Mouse (Mus musculus): ENCODE results near the gene Zdhhc21. TPM values are rescaled to one million over a fixed set of nuclear protein-coding genes. Genes with fewer than 3 reads are reported as not detected.
A peak's percentile ranks its signal among the peaks of the same experiment; 100 is the strongest.

Gene Zdhhc21
- total RNA-seq (2014; rRNA removed): 50.3 and 55.1 TPM in 2 replicates
- polyA plus RNA-seq (2015; fragmentation: Nextera tagmentation; extraction: Ambion mirVana): 11.5 and 14.8 TPM in 2 replicates

GRCm38 (mm10) chr4:82859131-82860125 is at the start of gene Zdhhc21:
TSS of gene Zdhhc21 (minus strand) at chr4:82859958.
- Histone ChIP-seq H3K9ac (replicated peaks; ENCODE audit: low read length, poor library complexity, severe bottlenecking) (peak within 1 kb of the TSS; percentile 97), H3K36me3 (ENCODE audit: insufficient read depth, low read length) (no peaks in the 10 kb centered on the region), H3K4me3 (ENCODE audit: low read depth, low read length) (peak within 1 kb of the TSS; percentile 81), H3K27me3 (ENCODE audit: insufficient read depth, low read length) (no peaks in the 10 kb centered on the region), H3K4me2 (ENCODE audit: low read depth, low read length, poor library complexity, severe bottlenecking) (peak within 1 kb of the TSS; percentile 83), H3K9me3 (ENCODE audit: low read length) (no peaks in the 10 kb centered on the region), H3K27ac (ENCODE audit: low read depth, low read length) (peak within 1 kb of the TSS; percentile 96), H3K4me1 (ENCODE audit: insufficient read depth, low read length) (peaks cover 6% of the 10 kb centered on the region; the same call in 1 of the 2 replicates)
- TF ChIP-seq CTCF (IDR thresholded peaks at IDR 0.05): peak; percentile 31
- DNase-seq (ENCODE audit: low spot score): peak; percentile 71
- ATAC-seq (ENCODE audit: low FRiP score): peak; percentile 86
- WGBS: 1% methylated on average over 58 of the region's 82 CpGs

DNA sequence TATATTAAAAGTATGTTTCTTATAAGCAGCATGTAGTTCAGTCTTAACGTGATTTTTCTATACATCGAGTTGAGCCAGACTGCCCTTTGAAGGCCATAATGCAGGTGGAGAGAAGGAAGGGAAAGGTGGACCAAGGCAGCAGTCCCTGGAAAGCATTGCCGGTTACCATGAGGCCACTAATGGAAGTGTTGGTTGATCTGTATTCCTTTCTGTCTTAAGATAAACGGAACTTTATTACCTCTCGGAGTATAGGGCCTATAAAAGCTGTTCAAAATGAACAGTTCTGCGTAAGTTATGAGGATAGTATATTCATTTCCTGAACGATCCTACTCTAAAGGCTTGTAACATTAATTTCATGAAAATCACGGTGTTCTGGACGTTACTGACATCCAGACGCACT is 35.5 kb upstream of the Zdhhc21 start:
- no peak for TF ChIP-seq CTCF (IDR thresholded peaks at IDR 0.05)
- H3K4me3 ChIP-seq (ENCODE audit: low read depth, low read length): no peak overlapping the region
- WGBS: 94% methylated on average over 10 of the region's 10 CpGs

DNA sequence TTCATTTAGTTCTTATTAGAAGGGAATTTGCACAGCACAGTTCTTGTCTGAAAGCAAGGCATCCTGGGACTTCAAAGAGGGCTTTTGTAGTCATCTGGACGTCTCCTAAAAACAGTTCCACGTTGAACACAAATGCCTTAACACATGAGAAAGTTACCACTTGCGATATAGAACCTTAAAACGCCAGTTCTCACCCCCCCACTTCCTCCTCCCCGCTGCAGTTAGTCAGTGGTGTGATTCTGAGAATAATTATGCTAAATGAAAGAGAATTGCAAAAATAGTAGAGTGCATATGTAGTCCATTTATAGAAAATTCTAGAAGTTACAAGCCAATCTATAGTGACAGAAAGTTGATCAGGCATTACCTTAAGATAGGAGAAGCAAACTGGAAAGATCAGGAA is 32.5 kb upstream of the Zdhhc21 start:
- DNase-seq (ENCODE audit: low spot score): no peak
- no peaks in the 10 kb centered on the region for H3K27me3 ChIP-seq (ENCODE audit: insufficient read depth, low read length)

More for the DNA sequence above, 35.5 kb upstream of the Zdhhc21 start:
- H3K9me3 ChIP-seq (ENCODE audit: low read length): no peaks in the 10 kb centered on the region
- 0 out of 2 replicates have a peak, but pooled peaks cover 4% of the 10 kb centered on the region for H3K4me1 ChIP-seq (ENCODE audit: insufficient read depth, low read length)
- DNase-seq (ENCODE audit: low spot score) (no peak), ATAC-seq (ENCODE audit: low FRiP score) (no peak)
- no peak overlapping the region for H3K27ac ChIP-seq (ENCODE audit: low read depth, low read length)
- H3K9ac ChIP-seq (replicated peaks; ENCODE audit: low read length, poor library complexity, severe bottlenecking): no peak overlapping the region
- no peaks in the 10 kb centered on the region for H3K36me3 ChIP-seq (ENCODE audit: insufficient read depth, low read length)
- no peak overlapping the region for H3K4me2 ChIP-seq (ENCODE audit: low read depth, low read length, poor library complexity, severe bottlenecking)
- no peaks in the 10 kb centered on the region for H3K27me3 ChIP-seq (ENCODE audit: insufficient read depth, low read length)

DNA sequence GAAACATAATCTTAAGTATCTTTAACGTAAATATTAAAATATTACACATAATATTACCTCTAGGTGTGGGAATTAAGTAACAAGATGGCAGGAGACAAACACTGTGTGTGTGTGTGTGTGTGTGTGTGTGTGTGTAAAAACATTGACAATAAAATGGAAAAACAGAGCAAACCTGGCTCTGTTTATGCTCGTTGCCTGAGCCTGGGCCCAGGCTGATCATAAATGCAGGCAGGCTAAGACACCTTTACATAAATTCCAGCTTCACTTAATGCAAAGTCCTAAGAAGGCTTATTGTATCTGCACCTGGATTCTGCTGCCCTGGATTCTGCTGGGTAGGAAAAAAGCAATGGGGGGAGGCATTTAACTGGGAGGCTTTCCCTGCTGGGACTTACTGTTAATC is 31.8 kb upstream of the Zdhhc21 start:
- no peak for TF ChIP-seq CTCF (IDR thresholded peaks at IDR 0.05)
- ATAC-seq (ENCODE audit: low FRiP score) (no peak), DNase-seq (ENCODE audit: low spot score) (no peak)
- H3K27ac ChIP-seq (ENCODE audit: low read depth, low read length): no peak overlapping the region
- no peak overlapping the region for H3K4me3 ChIP-seq (ENCODE audit: low read depth, low read length)
- no peaks in the 10 kb centered on the region for H3K27me3 ChIP-seq (ENCODE audit: insufficient read depth, low read length)
- no peaks in the 10 kb centered on the region for H3K36me3 ChIP-seq (ENCODE audit: insufficient read depth, low read length)
- WGBS: 88% methylated on average over 2 of the region's 2 CpGs
- no peak overlapping the region for H3K9ac ChIP-seq (replicated peaks; ENCODE audit: low read length, poor library complexity, severe bottlenecking)
- H3K4me1 ChIP-seq (ENCODE audit: insufficient read depth, low read length): 0 out of 2 replicates have a peak, but pooled peaks cover 4% of the 10 kb centered on the region
- H3K9me3 ChIP-seq (ENCODE audit: low read length): no peaks in the 10 kb centered on the region
- H3K4me2 ChIP-seq (ENCODE audit: low read depth, low read length, poor library complexity, severe bottlenecking): no peak overlapping the region

More for the DNA sequence above, 32.5 kb upstream of the Zdhhc21 start:
- Histone ChIP-seq H3K4me1 (ENCODE audit: insufficient read depth, low read length) (0 out of 2 replicates have a peak, but pooled peaks cover 4% of the 10 kb centered on the region), H3K4me3 (ENCODE audit: low read depth, low read length) (no peak overlapping the region), H3K27ac (ENCODE audit: low read depth, low read length) (no peak overlapping the region), H3K9me3 (ENCODE audit: low read length) (no peaks in the 10 kb centered on the region), H3K4me2 (ENCODE audit: low read depth, low read length, poor library complexity, severe bottlenecking) (no peak overlapping the region), H3K9ac (replicated peaks; ENCODE audit: low read length, poor library complexity, severe bottlenecking) (no peak overlapping the region), H3K36me3 (ENCODE audit: insufficient read depth, low read length) (no peaks in the 10 kb centered on the region)
- 79% methylated on average over 5 of the region's 5 CpGs for WGBS
- TF ChIP-seq CTCF (IDR thresholded peaks at IDR 0.05): no peak
- no peak for ATAC-seq (ENCODE audit: low FRiP score)

DNA sequence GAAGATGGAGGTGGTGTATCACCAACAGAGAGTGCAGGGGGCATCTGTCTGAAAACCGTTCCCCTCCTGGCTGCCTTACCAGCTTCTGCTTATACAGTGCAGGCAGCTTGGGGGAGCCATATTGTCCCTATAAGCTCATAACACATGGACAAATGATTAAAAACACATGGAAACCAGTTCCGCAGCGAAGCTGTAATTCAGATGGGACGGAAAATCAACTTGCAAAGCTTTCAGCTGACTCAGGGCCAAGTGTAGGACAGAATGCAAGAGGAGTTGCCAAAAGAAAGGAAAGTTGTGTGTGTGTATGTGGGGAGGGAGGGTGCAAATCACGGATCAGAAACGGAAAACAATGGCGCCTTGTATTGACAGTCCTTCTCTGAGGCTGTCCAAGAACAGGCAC is 31.3 kb upstream of the Zdhhc21 start:
- H3K36me3 ChIP-seq (ENCODE audit: insufficient read depth, low read length): no peaks in the 10 kb centered on the region
- H3K9ac ChIP-seq (replicated peaks; ENCODE audit: low read length, poor library complexity, severe bottlenecking): no peak overlapping the region
- 0 out of 2 replicates have a peak, but pooled peaks cover 4% of the 10 kb centered on the region for H3K4me1 ChIP-seq (ENCODE audit: insufficient read depth, low read length)
- no peak for ATAC-seq (ENCODE audit: low FRiP score)
- 62% methylated on average over 7 of the region's 7 CpGs for WGBS
- no peak overlapping the region for H3K27ac ChIP-seq (ENCODE audit: low read depth, low read length)
- DNase-seq (ENCODE audit: low spot score): peak; percentile 41
- no peak overlapping the region for H3K4me2 ChIP-seq (ENCODE audit: low read depth, low read length, poor library complexity, severe bottlenecking)
- no peaks in the 10 kb centered on the region for H3K27me3 ChIP-seq (ENCODE audit: insufficient read depth, low read length)
- H3K4me3 ChIP-seq (ENCODE audit: low read depth, low read length): no peak overlapping the region
- TF ChIP-seq CTCF (IDR thresholded peaks at IDR 0.05): peak; percentile 14; the same call in 1 of the 2 replicates
- no peaks in the 10 kb centered on the region for H3K9me3 ChIP-seq (ENCODE audit: low read length)

GRCm38 (mm10) chr4:82890585-82890984 is 30.8 kb upstream of the Zdhhc21 start:
- Histone ChIP-seq H3K36me3 (ENCODE audit: insufficient read depth, low read length) (no peaks in the 10 kb centered on the region), H3K4me3 (ENCODE audit: low read depth, low read length) (no peak overlapping the region), H3K27me3 (ENCODE audit: insufficient read depth, low read length) (no peaks in the 10 kb centered on the region), H3K27ac (ENCODE audit: low read depth, low read length) (no peak overlapping the region), H3K9me3 (ENCODE audit: low read length) (no peaks in the 10 kb centered on the region), H3K4me1 (ENCODE audit: insufficient read depth, low read length) (0 out of 2 replicates have a peak, but pooled peaks cover 4% of the 10 kb centered on the region), H3K9ac (replicated peaks; ENCODE audit: low read length, poor library complexity, severe bottlenecking) (no peak overlapping the region), H3K4me2 (ENCODE audit: low read depth, low read length, poor library complexity, severe bottlenecking) (no peak overlapping the region)
- DNase-seq (ENCODE audit: low spot score) (no peak), ATAC-seq (ENCODE audit: low FRiP score) (no peak)
- WGBS: 79% methylated on average over 4 of the region's 4 CpGs
- no peak for TF ChIP-seq CTCF (IDR thresholded peaks at IDR 0.05)

Measured in midbrain, postnatal 0 days (tissue).